Mouse (Mus musculus): ENCODE measurements around the gene Kprp. TPM values are rescaled to one million over a fixed set of nuclear protein-coding genes. Genes with fewer than 3 reads are reported as not detected.

Kprp gene
- polyA plus RNA-seq (2015; fragmentation: Illumina TruSeq; extraction: RNeasy Lipid Tissue Mini Kit (QIAGEN cat#74804); ENCODE audit: low read depth, low replicate concordance) = not detected

DNA sequence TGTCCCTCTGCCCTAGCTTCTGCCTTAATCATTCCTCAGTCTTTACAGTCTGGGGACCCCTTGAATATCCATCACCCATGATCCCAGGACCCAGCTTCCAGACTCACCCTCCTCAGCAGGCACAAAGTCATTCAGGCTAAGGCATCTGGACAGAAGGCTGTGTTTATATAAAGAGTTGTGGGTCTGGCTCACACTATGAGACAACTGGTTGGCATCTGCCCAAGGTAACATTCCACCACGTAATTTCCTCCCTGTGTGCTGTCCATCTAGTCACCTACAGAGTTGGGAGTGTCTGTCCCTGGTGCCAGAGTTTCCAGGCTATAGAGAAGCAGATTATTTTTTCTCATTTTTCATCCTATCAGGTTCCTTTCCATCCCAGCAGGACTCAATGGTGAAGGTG lies at the start of gene Kprp:
Kprp (minus strand) TSS at position 140 of the 400 bp plus-strand sequence.

GRCm38 (mm10) chr3:92870116-92870515 lies 43.1 kb upstream of the Kprp start, which contains the start of gene 2310050C09Rik:
2310050C09Rik (minus strand) TSS chr3:92870216.

DNA sequence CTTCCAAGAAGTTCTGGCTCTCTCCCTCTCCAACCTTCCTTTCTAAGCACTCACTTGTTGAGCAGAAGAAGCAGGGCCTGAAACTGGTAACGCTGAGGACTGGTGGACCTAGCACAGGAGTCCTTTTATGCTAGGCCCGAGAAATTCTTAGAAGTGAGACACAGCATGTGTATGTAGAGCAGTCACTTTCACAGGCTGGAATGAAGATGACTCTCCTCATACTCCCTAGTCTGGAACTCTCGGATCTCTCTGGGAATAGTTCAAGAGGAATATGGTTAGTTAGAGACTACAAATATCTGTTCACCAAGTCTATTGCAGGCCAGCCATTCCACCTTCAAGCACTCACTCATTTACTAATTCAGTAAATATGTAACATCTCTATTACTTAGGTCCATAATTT lies 24.1 kb upstream of the Kprp start, which contains the start of gene Lce1l:
Lce1l (minus strand) TSS at position 101 of the 400 bp plus-strand sequence.

GRCm38 (mm10) chr3:92807791-92808190 lies 19.3 kb downstream of the Kprp start, which contains the start of gene Lce1k:
Lce1k (minus strand) TSS chr3:92807891.

DNA sequence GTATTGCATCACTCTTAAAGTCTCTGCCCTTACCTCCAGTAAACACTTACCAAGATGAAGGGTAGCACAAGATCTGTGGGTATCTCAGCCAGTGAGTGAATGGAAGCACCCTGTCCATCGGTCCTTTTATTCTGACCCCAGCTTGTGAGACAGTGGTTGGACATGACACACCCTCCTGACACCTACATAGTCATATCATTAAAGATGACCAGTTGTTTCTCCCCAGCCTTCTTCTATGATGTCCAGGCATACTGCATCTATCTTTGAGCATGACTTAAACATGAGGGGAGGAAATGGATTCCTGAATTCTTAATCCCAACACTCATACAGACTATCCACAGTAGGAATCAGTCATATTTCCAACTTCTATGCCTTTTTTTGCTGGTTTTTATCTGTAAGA lies 36.6 kb downstream of the Kprp start, which contains the start of gene Lce1j:
Lce1j (minus strand) TSS at position 101 of the 400 bp plus-strand sequence.

GRCm38 (mm10) chr3:92778799-92779198 lies 48.2 kb downstream of the Kprp start, which contains the start of gene Lce1i:
Lce1i (minus strand) TSS chr3:92778899.

Other genes with a start within 250 kb of the Kprp start
- not detected for gene Smcp, start 238.2 kb downstream of the Kprp start, polyA plus RNA-seq (2015; fragmentation: Illumina TruSeq; extraction: RNeasy Lipid Tissue Mini Kit (QIAGEN cat#74804); ENCODE audit: low read depth, low replicate concordance)
- not detected for gene 2210017I01Rik, start 219.8 kb downstream of the Kprp start, polyA plus RNA-seq (2015; fragmentation: Illumina TruSeq; extraction: RNeasy Lipid Tissue Mini Kit (QIAGEN cat#74804); ENCODE audit: low read depth, low replicate concordance)
- not detected for gene Lce6a, start 205.6 kb downstream of the Kprp start, polyA plus RNA-seq (2015; fragmentation: Illumina TruSeq; extraction: RNeasy Lipid Tissue Mini Kit (QIAGEN cat#74804); ENCODE audit: low read depth, low replicate concordance)
- gene Lce1a1, start 178.9 kb downstream of the Kprp start, polyA plus RNA-seq (2015; fragmentation: Illumina TruSeq; extraction: RNeasy Lipid Tissue Mini Kit (QIAGEN cat#74804); ENCODE audit: low read depth, low replicate concordance) = not detected
- gene Lce1b, start 170.3 kb downstream of the Kprp start, polyA plus RNA-seq (2015; fragmentation: Illumina TruSeq; extraction: RNeasy Lipid Tissue Mini Kit (QIAGEN cat#74804); ENCODE audit: low read depth, low replicate concordance) = not detected
- gene Lce1a2, start 156.9 kb downstream of the Kprp start, polyA plus RNA-seq (2015; fragmentation: Illumina TruSeq; extraction: RNeasy Lipid Tissue Mini Kit (QIAGEN cat#74804); ENCODE audit: low read depth, low replicate concordance) = not detected
- gene Lce1c, start 148.0 kb downstream of the Kprp start, polyA plus RNA-seq (2015; fragmentation: Illumina TruSeq; extraction: RNeasy Lipid Tissue Mini Kit (QIAGEN cat#74804); ENCODE audit: low read depth, low replicate concordance) = not detected
- gene Lce1d, start 140.0 kb downstream of the Kprp start, polyA plus RNA-seq (2015; fragmentation: Illumina TruSeq; extraction: RNeasy Lipid Tissue Mini Kit (QIAGEN cat#74804); ENCODE audit: low read depth, low replicate concordance) = not detected
- not detected for gene Lce1e, start 118.2 kb downstream of the Kprp start, polyA plus RNA-seq (2015; fragmentation: Illumina TruSeq; extraction: RNeasy Lipid Tissue Mini Kit (QIAGEN cat#74804); ENCODE audit: low read depth, low replicate concordance)
- gene Lce1f, start 106.9 kb downstream of the Kprp start, polyA plus RNA-seq (2015; fragmentation: Illumina TruSeq; extraction: RNeasy Lipid Tissue Mini Kit (QIAGEN cat#74804); ENCODE audit: low read depth, low replicate concordance) = not detected
- gene Gm38119, start 88.2 kb downstream of the Kprp start, polyA plus RNA-seq (2015; fragmentation: Illumina TruSeq; extraction: RNeasy Lipid Tissue Mini Kit (QIAGEN cat#74804); ENCODE audit: low read depth, low replicate concordance) = not detected
- gene Lce1g, start 74.9 kb downstream of the Kprp start, polyA plus RNA-seq (2015; fragmentation: Illumina TruSeq; extraction: RNeasy Lipid Tissue Mini Kit (QIAGEN cat#74804); ENCODE audit: low read depth, low replicate concordance) = not detected
- gene Lce1h, start 62.2 kb downstream of the Kprp start, polyA plus RNA-seq (2015; fragmentation: Illumina TruSeq; extraction: RNeasy Lipid Tissue Mini Kit (QIAGEN cat#74804); ENCODE audit: low read depth, low replicate concordance) = not detected
- not detected for gene Lce1i, start 48.3 kb downstream of the Kprp start, polyA plus RNA-seq (2015; fragmentation: Illumina TruSeq; extraction: RNeasy Lipid Tissue Mini Kit (QIAGEN cat#74804); ENCODE audit: low read depth, low replicate concordance)
- gene Lce1j, start 36.7 kb downstream of the Kprp start, polyA plus RNA-seq (2015; fragmentation: Illumina TruSeq; extraction: RNeasy Lipid Tissue Mini Kit (QIAGEN cat#74804); ENCODE audit: low read depth, low replicate concordance) = not detected
- not detected for gene Lce1k, start 19.4 kb downstream of the Kprp start, polyA plus RNA-seq (2015; fragmentation: Illumina TruSeq; extraction: RNeasy Lipid Tissue Mini Kit (QIAGEN cat#74804); ENCODE audit: low read depth, low replicate concordance)
- gene Lce1l, start 24.0 kb upstream of the Kprp start, polyA plus RNA-seq (2015; fragmentation: Illumina TruSeq; extraction: RNeasy Lipid Tissue Mini Kit (QIAGEN cat#74804); ENCODE audit: low read depth, low replicate concordance) = not detected
- not detected for gene 2310050C09Rik, start 43.0 kb upstream of the Kprp start, polyA plus RNA-seq (2015; fragmentation: Illumina TruSeq; extraction: RNeasy Lipid Tissue Mini Kit (QIAGEN cat#74804); ENCODE audit: low read depth, low replicate concordance)
- gene Lce3a, start 99.0 kb upstream of the Kprp start, polyA plus RNA-seq (2015; fragmentation: Illumina TruSeq; extraction: RNeasy Lipid Tissue Mini Kit (QIAGEN cat#74804); ENCODE audit: low read depth, low replicate concordance) = not detected
- not detected for gene Lce3b, start 105.7 kb upstream of the Kprp start, polyA plus RNA-seq (2015; fragmentation: Illumina TruSeq; extraction: RNeasy Lipid Tissue Mini Kit (QIAGEN cat#74804); ENCODE audit: low read depth, low replicate concordance)
- gene Lce3c, start 117.2 kb upstream of the Kprp start, polyA plus RNA-seq (2015; fragmentation: Illumina TruSeq; extraction: RNeasy Lipid Tissue Mini Kit (QIAGEN cat#74804); ENCODE audit: low read depth, low replicate concordance) = not detected
- not detected for gene Lce3d, start 130.1 kb upstream of the Kprp start, polyA plus RNA-seq (2015; fragmentation: Illumina TruSeq; extraction: RNeasy Lipid Tissue Mini Kit (QIAGEN cat#74804); ENCODE audit: low read depth, low replicate concordance)
- gene Lce3e, start 139.8 kb upstream of the Kprp start, polyA plus RNA-seq (2015; fragmentation: Illumina TruSeq; extraction: RNeasy Lipid Tissue Mini Kit (QIAGEN cat#74804); ENCODE audit: low read depth, low replicate concordance) = not detected
- not detected for gene Lce3f, start 165.0 kb upstream of the Kprp start, polyA plus RNA-seq (2015; fragmentation: Illumina TruSeq; extraction: RNeasy Lipid Tissue Mini Kit (QIAGEN cat#74804); ENCODE audit: low read depth, low replicate concordance)
- gene Crct1, start 188.4 kb upstream of the Kprp start, polyA plus RNA-seq (2015; fragmentation: Illumina TruSeq; extraction: RNeasy Lipid Tissue Mini Kit (QIAGEN cat#74804); ENCODE audit: low read depth, low replicate concordance) = not detected
- gene Lce1m, start 191.8 kb upstream of the Kprp start, polyA plus RNA-seq (2015; fragmentation: Illumina TruSeq; extraction: RNeasy Lipid Tissue Mini Kit (QIAGEN cat#74804); ENCODE audit: low read depth, low replicate concordance) = not detected
- not detected for gene Gm4858, start 241.6 kb upstream of the Kprp start, polyA plus RNA-seq (2015; fragmentation: Illumina TruSeq; extraction: RNeasy Lipid Tissue Mini Kit (QIAGEN cat#74804); ENCODE audit: low read depth, low replicate concordance)